Mouse (Mus musculus) urinary bladder, postnatal 25 days (tissue): Measurements from ENCODE around the gene Tnp2.

Source experiments
- DNase-seq: peaks from one replicate; pipeline ENCODE4 v3.0.0; 2022; ENCODE audit warnings: low spot score

Gene Tnp2

DNA sequence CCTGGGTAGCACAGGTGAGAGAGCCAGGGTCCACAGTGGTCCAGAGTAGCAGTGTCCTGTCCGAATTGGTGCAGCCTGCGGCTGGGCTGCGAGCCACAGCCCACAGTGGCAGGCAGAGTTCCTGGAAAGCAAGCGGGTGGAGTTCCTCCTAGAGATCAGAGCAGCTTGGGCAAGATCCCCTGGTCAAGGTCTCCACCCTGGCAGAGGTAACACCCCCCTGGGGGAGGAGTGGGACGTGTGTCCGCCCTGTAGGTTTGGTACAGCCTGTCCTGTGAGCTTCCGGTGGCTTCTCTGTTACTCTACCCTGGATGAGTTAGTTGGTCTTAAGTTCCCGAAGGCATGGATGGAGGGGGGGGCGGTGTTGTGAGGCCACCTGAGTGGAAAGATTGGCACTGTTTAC is 19.6 kb downstream of the Tnp2 start:
- no peak for DNase-seq

DNA sequence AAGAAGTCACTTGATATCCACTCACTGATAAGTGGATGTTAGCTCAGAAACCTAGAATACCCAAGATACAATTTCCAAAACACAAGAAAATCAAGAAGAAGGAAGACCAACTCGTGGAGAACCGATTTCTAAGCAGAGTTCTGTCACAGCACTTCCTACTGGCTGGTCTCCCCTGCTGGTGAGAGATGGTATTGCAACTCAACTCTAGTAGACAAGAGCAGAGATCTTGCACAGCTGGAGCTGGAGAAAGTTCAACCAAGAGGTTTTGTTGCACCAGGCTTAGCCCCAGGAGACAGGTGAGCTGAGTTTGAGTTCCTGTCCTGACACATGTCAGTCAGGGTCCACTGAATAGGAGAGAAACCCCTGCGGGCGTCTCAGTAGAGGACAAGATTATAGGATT is 21.3 kb downstream of the Tnp2 start:
- DNase-seq: peak; percentile 75

DNA sequence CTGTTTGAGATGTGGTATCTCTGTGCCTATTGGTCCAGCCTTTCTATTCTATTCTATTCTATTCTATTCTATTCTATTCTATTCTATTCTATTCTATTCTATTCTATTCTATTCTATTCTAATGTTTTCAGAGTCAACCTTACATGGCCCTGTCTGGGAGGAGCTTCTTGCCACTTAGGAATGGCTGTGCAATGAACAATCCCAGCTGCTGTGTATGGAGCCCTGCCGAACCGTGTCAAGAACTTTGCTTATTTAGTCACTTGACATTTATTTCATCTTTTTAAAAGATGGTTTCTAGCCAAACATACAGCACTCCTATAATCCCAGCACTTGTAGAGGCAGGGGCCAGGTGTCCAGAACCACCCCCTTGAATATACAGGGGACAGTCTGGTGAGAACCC is 24.1 kb downstream of the Tnp2 start:
- no peak for DNase-seq

- no peak for DNase-seq
Observed at GRCm38 (mm10) chr16:10763540-10764264, 24.8 kb downstream of the Tnp2 start.

DNA sequence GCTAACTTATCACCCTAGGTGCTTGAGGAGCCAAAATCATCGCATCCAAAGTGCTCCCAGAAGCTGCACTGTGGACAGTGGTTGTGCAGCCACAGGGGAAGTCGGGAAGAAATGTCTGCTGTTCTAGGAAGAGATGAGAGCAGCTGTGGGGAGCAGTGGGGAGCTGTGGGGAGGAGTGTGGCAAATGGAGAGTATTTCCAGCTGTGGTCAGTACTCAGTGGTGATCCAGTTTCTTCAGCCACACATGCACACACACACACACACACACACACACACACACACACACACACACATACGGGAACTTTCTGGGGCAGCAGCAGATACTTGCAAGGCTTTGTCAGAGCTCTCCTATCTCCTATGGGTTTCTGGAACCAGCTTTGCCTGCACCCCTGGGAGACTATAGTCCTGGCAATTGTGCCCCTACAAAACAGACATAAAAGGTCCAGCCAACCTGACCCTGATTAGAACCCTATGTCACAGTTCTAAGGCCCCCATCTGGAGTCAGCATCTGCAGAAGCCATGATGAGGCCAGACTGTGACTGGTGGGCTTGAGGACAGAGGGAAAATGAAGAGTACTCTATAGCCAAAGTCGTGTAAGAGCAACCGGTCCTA is 25.8 kb downstream of the Tnp2 start:
- DNase-seq: no peak

DNA sequence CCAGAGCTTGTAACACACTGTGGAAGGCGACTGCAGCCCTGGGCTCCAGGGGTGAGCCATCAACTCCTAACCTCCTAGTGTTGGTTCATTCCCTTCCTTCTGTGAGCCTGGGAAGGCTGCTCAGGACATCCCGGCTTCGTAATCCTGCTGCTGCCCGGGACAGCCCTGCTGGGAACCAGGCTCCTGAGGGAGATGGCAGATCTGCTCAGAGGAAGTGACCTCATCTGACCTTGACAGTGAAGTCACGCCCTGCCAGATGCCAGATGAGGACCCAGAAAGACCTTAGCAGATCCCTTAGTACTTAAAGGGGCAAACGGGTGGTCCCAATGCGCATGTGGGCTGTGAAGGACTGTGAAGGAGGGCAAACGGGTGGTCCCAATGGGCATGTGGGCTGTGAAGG is 27.3 kb downstream of the Tnp2 start:
- no peak for DNase-seq

DNA sequence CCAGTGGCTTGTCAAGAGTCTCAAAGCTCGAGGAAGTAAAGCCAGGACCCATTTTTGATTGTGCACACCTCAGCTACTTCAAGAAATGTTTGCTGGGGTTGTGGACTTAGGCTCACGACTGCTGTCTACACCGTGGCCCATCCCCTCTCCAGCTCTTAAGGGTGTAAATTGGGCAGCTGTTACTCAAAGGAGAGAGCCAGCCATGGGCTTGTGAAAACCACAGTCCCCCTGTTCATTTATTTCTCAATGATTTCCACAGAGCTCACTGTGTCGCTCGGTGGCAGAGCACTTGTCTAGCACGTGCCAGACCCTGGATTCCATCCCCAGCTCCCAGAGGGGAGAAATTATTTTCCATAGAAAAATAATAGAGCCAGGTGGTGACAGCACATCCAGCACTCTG is 32.3 kb downstream of the Tnp2 start:
- no peak for DNase-seq

GRCm38 (mm10) chr16:10754521-10755296 is 33.8 kb downstream of the Tnp2 start:
- no peak for DNase-seq

DNA sequence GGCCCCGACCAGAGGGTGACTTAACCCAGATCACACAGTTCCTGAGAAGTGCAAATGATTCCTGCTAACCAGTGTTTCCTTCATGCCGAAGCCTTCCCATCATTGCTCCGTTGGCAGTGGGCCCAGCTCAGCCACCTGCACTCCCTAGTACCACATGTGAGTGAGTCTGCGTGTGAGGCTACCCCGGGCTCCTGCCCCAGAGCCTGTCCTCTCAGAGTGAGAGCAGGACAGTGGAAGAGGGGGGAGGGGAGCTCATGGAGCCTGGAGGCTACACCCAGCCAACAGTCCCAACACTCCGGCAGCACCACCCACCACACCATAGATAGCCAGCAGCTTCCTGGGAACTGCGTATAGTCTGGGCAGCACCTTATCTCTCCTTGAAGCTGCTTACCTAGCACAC is 38.6 kb downstream of the Tnp2 start:
- no peak for DNase-seq

- no peak for DNase-seq
Observed at GRCm38 (mm10) chr16:10749226-10749625, 39.2 kb downstream of the Tnp2 start.

DNA sequence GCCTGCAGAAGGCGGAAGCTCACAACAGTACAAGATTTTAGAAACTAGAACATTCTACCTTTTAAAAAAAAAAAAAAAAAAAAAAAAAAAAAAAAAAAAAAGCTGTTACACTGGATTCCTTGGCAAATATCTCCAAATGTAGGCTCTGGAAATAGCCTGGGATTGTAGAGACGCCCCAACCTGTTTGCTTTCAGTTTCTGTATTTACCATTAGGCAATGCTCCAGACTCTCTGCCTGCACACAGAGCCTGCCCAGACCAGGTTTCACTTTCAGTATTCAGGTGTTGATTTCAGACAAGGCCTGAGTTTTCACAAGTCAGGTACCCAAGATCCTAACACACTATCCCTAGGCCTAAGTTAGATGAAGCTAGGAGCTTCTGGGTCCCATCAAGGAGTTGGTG is 47.4 kb downstream of the Tnp2 start:
- DNase-seq: no peak

GRCm38 (mm10) chr16:10739854-10740398 is 48.5 kb downstream of the Tnp2 start:
- no peak for DNase-seq

- DNase-seq: no peak
Observed at GRCm38 (mm10) chr16:10738866-10739265, 49.6 kb downstream of the Tnp2 start.
